Mouse (Mus musculus) lung, embryonic 16.5 days (tissue): ENCODE measurements at regions not wholly inside any gene's neighbourhood (a gene's known extent, or its start where the extent isn't known, plus 50 kb on each side); places are given as distances from the start of the nearest gene placed in this dataset.
"Not testable (repeated sequence)": the region's sequence is repeated elsewhere in the genome, so short reads cannot be mapped to it uniquely, and the experiment has no call there.

Source experiments
- ATAC-seq: fragments of 200-750 bp; cut with Nextera tagmentation; 2 replicates; pipeline ENCODE4 v1.8.0; 2017; ENCODE audit warnings: low read depth, mild to moderate bottlenecking, moderate library complexity
- H3K27ac ChIP-seq: fragments of 300-500 bp; sonication (generic); 2 replicates; pipeline ENCODE4 v1.5.1; 2014; ENCODE audit warnings: mild to moderate bottlenecking, control low read depth, low read length
- H3K27me3 ChIP-seq: fragments of 300-500 bp; sonication (generic); 2 replicates; pipeline ENCODE4 v1.6.1; 2014; ENCODE audit warnings: low read depth, low read length, mixed read lengths; ENCODE audit not compliant: control insufficient read depth, insufficient read depth
- H3K36me3 ChIP-seq: fragments of 300-500 bp; sonication (generic); 2 replicates; pipeline ENCODE4 v1.6.1; 2014; ENCODE audit warnings: low read length; ENCODE audit not compliant: control insufficient read depth, insufficient read depth
- H3K4me1 ChIP-seq: fragments of 300-500 bp; sonication (generic); replicated peaks from 2 replicates; pipeline ENCODE4 v1.6.1; 2014; ENCODE audit warnings: low read length, mixed read lengths; ENCODE audit not compliant: control insufficient read depth, insufficient read depth
- H3K4me2 ChIP-seq: fragments of 300-500 bp; sonication (generic); 2 replicates; pipeline ENCODE4 v1.6.1; 2014; ENCODE audit warnings: low read depth, low read length, control low read depth
- H3K4me3 ChIP-seq: fragments of 300-500 bp; sonication (generic); 2 replicates; pipeline ENCODE4 v1.5.1; 2014; ENCODE audit warnings: mild to moderate bottlenecking, low read length, control low read depth
- H3K9ac ChIP-seq: fragments of 300-500 bp; sonication (generic); 2 replicates; pipeline ENCODE4 v1.6.1; 2014; ENCODE audit warnings: low read length, control low read depth
- H3K9me3 ChIP-seq: fragments of 300-500 bp; sonication (generic); 2 replicates; pipeline ENCODE4 v1.6.1; 2016; ENCODE audit warnings: low read length; ENCODE audit not compliant: control insufficient read depth
- WGBS: fragments of 180-500 bp; shearing (Covaris S2); extraction: QIAGEN DNeasy Blood & Tissue Kit; methylation state at CpG from one replicate; pipeline ENCODE4 v1.1.7; 2014; 5-methylcytosine and 5-hydroxymethylcytosine counted together

DNA sequence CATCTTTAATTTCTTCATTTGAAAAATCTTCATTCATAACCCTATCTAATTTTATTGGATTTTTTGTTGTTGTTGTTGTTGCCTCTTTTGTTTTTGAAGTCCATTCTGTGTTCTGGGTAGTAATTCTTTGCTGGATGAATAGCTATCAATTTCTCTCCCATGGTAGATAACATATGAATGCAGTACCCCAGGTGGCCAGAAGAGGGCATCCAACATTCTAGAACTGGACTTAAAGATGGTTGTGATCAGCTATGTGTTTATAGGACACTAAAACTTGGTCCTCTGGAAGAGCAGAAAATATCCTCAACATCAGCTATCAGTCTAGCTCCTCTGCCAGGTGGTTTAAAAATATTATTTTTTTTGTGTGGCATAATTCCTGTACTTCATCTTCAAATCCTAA lies 73.0 kb downstream of the Prl2c3 start:
- not testable (repeated sequence) for H3K27ac ChIP-seq, H3K4me1 ChIP-seq, H3K9me3 ChIP-seq, H3K4me2 ChIP-seq, H3K9ac ChIP-seq, H3K27me3 ChIP-seq, H3K4me3 ChIP-seq, H3K36me3 ChIP-seq, ATAC-seq

DNA sequence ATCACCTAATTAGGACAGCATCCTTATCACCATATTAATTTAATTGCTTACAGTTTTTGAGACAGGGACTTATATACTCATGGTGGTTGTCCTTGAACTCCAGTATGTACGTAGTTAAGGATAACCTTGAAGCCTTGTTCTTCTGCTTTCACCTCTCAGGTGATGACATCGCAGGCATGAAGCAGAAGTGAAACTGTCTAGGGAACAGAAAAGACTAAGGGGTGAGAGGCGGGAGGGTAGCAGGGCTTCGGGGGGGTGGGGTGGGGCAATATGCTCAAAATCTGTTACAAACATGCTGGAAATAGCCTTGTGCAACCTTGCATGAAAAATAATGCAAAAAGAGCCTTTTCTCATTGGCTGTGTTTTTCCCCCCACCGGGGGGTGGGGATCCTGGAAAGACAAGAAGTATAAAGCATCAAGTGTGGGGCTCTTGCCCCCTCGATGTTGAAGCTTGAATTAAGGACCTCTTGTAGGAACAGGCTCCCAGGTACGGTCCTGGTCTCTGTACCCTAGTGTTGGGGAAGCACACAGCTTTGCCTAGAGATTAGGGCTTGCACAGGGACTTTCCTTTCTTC lies 81.8 kb downstream of the Prl2c3 start:
- not testable (repeated sequence) for H3K4me1 ChIP-seq, H3K27ac ChIP-seq, ATAC-seq, H3K36me3 ChIP-seq, H3K9me3 ChIP-seq, H3K27me3 ChIP-seq, H3K4me3 ChIP-seq, H3K4me2 ChIP-seq, H3K9ac ChIP-seq
- 88% methylated on average over 7 of the region's 7 CpGs for WGBS

DNA sequence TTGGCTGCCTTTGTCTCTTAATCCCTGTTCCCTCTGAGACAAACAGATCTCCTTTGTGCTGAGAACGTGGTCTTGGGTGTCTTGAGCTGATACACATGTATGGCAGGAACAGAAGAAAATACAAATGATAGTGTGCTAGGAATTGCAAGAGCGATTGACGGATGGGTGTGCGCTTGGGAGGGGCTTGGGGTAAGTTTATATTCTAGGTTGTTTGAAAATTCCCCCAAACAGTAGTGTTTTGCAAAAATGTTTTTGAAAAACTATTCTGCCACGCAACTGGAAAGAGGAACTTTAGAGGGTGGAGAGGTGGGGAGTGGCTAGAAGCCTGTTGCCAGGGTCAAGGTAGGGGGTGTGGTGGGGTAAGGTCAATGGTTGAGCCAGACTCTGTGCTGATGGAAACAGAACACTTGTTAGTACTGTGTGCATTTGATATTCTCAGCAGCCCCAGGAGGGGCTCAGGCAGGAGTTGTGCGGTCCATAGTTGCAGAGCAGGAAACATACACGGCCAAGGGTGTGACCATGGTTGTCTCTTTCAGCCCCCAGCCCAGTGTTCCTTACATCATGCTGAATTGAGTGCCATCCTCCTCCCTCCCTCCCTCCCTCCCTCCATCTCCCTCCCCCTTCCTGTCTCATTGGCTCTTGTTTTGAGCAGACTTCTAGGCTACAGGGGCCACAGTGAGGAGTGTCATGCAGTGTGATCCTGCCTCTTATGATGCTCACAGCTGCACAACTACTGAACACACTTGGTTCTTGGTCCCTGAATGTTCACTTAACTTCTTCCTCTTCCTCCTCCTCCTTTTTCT lies 88.2 kb downstream of the Prl2c3 start:
- Histone ChIP-seq H3K4me2 (no peak overlapping the region), H3K9me3 (no peaks in the 10 kb centered on the region), H3K4me1 (no peaks in the 10 kb centered on the region), H3K27me3 (no peaks in the 10 kb centered on the region), H3K9ac (no peak overlapping the region), H3K36me3 (no peaks in the 10 kb centered on the region), H3K4me3 (no peak overlapping the region), H3K27ac (no peak overlapping the region)
- 69% methylated on average over 7 of the region's 7 CpGs for WGBS
- ATAC-seq = no peak

DNA sequence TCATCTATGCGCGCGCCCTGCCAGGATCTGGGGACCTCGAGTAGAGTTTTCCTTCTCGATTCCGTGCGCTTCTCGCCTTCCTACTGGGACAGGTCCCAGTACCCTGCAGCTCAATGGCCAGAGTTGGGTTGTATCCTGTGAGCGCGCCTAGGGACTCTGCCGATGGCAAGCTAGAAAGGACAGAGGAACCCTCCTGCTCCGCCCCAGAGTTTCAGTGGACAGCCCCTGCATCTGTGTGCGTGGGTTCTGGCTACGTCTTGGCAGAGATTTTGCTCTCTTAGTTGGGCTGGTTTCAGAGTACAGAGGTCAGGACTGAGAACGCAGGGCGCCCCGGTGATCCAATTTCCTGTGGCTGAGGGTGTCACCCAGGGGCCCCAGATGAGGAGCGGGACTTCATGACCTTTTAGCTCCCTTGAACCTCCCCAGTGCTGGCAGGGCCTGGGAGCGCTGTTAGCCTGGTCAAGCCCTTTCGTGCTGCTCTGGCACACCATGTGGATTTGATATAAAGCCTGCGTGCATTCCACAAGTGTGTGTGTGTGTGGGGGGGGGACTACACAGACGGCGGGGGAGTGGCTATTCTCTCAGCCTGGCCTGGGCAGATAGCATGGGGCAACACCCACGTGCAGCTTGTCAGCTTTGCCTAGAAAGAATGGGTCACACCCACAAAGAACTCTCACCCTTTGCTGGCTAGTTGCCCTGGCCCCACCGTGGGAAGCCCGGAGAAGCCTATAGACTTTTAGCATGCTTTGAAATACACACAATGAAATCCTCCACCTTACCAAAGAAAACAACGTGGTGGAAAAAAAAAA lies 96.9 kb downstream of the Prl2c3 start:
- H3K27me3 ChIP-seq, H3K9ac ChIP-seq, H3K27ac ChIP-seq, H3K36me3 ChIP-seq, H3K4me1 ChIP-seq, H3K9me3 ChIP-seq: not testable (repeated sequence)
- peak; percentile 60 for ATAC-seq
- WGBS = under 1% methylated on average over 13 of the region's 27 CpGs
- peak overlapping the region; percentile 30 for H3K4me3 ChIP-seq
- H3K4me2 ChIP-seq = peak overlapping the region; percentile 23

DNA sequence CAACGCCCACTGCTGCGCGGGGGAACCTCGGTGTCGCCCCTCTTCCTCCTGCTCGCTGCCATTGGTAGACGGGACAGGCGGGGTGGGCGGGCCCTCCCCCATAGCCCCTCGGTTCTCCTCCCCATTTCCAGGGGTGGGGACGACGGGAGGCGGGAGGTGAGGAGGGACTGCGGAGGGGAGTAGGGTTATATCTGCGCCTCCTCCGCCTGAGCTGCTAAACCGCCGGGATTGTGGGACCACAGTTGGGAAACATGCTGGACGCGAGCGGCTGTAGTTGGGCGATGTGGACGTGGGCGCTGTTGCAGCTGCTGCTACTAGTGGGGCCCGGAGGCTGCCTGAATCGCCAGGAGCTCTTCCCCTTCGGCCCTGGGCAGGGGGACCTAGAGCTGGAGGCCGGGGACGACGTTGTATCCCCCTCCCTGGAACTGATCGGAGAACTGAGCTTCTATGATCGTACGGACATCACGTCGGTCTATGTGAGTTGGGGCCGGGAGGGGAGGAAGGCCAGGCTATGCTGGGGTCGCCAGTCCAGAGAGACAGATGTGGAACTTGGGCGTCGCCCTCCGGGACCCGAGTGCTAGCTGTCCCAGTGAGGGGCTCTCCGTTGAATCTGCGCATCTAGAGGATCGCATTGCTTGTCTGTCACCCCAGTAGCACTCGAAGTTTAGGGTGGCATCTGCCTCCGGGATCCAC lies 97.6 kb downstream of the Prl2c3 start:
- H3K27ac ChIP-seq, H3K4me1 ChIP-seq, H3K36me3 ChIP-seq, H3K9me3 ChIP-seq, H3K27me3 ChIP-seq, H3K9ac ChIP-seq: not testable (repeated sequence)
- Histone ChIP-seq H3K4me3 (peak overlapping the region; percentile 35), H3K4me2 (peak overlapping the region; percentile 43; the same call in 1 of the 2 replicates)
- under 1% methylated on average over 25 of the region's 46 CpGs for WGBS
- peak; percentile 87 for ATAC-seq

DNA sequence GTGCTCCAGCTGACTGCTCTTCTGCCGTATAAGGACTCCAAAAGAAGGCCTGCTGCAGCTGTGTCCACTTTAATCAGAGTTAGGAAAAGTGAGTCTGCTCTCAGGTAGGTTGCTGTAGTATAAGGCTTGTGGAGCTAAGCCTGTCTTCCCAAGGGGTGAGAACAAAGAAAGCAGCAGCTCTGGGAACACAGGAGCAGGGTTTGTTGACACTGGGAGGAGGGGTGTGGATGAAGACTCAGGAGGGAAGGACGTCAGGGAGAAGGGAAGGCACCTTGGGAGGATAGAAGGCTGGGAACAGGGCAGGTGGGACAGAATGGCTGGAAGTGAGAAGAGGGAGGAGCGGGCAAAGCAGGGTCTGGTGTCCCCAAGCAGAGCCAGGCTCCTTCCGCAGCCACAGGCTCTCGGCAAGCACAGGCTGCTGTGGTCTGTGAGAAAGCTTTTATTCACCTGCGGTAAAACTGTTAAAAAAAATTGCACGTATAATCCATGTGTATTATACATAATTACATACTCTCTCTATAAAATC lies 106.2 kb downstream of the Prl2c3 start:
- H3K4me1 ChIP-seq, H3K9ac ChIP-seq, H3K36me3 ChIP-seq, ATAC-seq, H3K27ac ChIP-seq, H3K27me3 ChIP-seq, H3K4me2 ChIP-seq, H3K4me3 ChIP-seq, H3K9me3 ChIP-seq: not testable (repeated sequence)
- WGBS = 42% methylated on average over 4 of the region's 7 CpGs

DNA sequence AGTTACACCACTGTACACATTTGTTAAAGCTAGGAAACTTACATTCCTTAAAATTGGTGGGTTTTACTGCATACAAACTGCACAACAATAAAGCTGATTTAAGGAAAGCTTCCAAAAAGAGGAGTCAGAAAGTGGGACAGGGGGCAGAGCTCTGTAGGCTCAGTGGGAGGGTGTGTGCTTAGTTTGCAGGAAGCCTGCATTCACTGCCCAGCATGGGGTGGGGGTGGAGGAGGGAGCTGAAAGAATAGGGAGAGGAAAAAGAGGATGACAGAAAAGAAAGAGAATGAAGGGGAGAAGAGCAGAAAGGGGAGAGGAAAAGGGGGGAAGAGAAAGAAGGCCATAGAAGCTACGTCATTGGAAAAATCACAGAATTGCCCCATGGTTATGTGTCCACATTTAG lies 111.1 kb downstream of the Prl2c3 start:
- H3K4me3 ChIP-seq, H3K27me3 ChIP-seq, ATAC-seq, H3K4me2 ChIP-seq, H3K9ac ChIP-seq, H3K27ac ChIP-seq, H3K4me1 ChIP-seq, H3K9me3 ChIP-seq, H3K36me3 ChIP-seq: not testable (repeated sequence)
- no CpG with 5 or more reads among the region's 1 CpGs for WGBS

DNA sequence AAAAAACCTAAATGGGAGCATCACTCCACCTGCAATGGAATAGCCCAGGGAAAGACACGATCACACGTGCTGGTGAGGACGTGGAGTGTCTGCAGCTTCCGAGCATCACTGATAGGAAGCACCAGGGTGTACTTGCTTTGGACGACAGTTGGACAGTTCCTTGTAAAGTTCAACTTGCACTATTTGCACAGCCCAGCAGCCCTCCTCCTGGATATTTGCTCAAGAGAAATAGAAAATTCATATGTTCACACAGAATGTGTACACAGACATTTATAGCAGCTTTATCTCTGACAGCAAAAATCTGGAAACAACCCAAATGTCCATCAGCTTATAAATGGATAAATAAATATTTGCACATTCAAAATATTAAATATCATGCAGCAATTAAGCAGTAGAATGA lies 111.7 kb downstream of the Prl2c3 start:
- WGBS = 0% methylated on average over 1 of the region's 5 CpGs
- H3K36me3 ChIP-seq, H3K4me3 ChIP-seq, H3K9me3 ChIP-seq, ATAC-seq, H3K4me2 ChIP-seq, H3K27ac ChIP-seq, H3K4me1 ChIP-seq, H3K27me3 ChIP-seq, H3K9ac ChIP-seq: not testable (repeated sequence)
